Mouse (Mus musculus) activated CD4-positive, CD25-positive, alpha-beta regulatory T cell, adult 4 months (primary cell): ENCODE measurements around the gene C3. TPM values are rescaled to one million over a fixed set of nuclear protein-coding genes. Genes with fewer than 3 reads are reported as not detected.

Source experiments
- ATAC-seq: one replicate; pipeline ENCODE4 v1.8.0; 2017
- polyA plus RNA-seq, 2 experiments: library from polyadenylated mRNA; unstranded; fragments of 100-300 nt; shearing (Covaris generic); gene quantifications; one replicate each; pipeline ENCODE4 v1.2.1; 2017

The C3 gene
- polyA plus RNA-seq, 2 experiments from 2014 or later, result 0.41 TPM; not detected in 1

DNA sequence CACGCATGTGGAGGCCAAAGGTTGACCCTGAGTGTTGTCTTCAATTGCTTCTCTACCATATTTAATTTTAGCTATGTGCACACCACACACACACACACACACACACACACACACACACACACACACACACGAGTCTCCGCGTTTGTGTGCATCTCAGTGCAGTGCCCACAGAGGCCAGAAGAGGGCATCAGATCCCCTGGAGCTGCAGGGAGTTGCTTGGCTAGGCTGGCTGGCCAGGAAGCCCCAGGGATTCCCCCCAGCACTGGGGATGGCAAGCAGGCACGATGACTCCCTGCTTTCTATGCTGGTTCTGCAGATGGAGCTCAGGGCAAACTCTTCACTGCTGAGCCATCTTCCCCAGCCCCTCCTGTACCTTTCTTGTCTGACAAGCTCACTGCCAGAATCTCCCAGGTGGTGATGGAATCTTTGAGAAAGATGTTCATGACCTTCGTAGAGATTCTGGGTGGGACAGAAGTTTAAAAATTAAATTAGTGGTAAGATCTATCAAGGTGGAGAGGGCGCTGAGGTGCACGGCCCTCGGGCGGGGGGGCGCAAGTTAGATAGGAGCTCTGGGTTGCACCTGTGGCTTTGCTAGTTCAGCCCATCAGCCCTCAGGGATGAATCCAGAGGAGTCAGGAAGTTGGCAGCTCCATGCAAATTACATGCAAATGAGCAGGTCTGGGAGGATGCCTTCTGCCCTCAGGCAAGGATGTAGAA lies 8.6 kb downstream of the C3 start:
- ATAC-seq, result peak; percentile 78

DNA sequence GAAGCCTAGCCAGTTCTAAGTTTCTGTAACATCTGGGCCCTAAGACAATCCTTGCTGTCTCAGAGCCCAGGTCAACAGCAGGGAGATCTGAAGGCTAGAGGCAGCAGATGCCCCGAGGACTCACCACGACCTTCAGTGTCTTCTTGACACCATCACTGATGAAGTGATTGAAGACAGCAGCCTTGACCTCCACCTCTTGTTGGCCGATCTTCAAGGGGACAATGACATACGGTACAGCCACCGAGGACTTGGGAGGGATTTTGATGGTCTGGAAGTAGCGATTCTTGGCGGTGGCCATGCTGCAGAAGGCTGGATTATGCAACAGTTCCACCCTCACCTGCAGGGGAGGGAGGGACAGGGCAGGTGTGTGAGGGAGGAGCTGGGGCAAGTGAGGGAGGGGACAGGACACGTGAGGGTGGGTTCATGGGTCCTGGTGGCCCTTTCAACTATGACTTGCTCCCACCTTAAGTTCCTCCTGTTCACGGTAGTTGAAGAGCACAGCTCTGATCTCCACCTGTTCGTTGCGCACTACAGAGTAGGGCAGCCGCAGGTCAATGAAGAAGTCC lies 9.5 kb downstream of the C3 start:
- ATAC-seq, result no peak

DNA sequence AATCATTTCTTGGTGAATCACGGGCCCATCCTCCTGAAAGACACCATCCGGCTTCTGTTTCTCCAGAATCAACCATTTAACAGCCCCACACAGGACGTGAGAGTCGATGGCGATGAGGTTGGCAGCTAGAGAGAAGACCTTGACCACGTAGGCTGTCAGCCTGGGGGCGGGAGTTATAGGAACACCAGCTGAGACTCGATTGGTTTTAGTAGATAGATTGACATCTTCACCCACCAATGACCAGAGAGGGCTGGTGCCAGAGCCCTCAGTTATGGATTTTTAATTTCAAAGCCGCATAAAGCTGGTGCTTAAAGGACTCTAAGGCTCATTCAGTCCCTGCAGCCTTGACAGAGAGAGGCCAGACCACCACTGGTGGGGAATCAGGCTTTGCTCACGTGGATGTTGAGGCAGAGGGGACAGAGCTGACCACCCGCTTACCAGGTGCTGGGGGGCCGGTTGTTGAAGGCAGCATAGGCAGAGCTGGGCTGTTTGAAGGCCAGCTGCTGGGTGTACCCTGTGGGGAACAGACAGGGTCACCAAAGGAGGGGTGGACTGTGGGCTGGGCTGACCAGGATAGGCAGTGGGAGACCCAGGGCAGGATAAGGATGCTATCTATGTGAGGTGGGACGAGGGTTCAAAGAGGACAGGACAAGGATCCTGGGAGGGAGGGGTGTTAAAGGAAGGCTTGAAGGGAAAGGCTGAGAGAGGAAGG lies 13.1 kb downstream of the C3 start:
- no peak for ATAC-seq

DNA sequence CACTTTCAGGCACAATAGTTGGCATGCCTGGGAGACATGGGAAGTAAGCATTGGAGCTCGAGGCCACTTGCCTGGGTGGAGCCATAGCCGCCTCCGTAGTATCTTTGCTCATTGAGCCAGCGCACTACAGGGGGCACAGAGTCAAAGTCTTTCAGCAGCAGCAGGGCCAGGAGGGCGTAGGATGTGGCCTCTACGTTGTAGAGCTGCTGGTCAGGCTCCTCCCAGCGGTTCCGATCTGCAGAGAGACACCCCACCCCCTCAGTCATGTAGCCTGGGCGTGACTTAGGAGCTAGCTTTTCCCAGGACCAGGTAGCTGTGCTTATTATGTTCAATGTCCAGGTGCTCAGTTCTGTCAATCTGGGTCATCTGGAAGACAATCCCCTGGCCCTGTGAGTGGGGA lies 16.4 kb downstream of the C3 start:
- ATAC-seq, result no peak

DNA sequence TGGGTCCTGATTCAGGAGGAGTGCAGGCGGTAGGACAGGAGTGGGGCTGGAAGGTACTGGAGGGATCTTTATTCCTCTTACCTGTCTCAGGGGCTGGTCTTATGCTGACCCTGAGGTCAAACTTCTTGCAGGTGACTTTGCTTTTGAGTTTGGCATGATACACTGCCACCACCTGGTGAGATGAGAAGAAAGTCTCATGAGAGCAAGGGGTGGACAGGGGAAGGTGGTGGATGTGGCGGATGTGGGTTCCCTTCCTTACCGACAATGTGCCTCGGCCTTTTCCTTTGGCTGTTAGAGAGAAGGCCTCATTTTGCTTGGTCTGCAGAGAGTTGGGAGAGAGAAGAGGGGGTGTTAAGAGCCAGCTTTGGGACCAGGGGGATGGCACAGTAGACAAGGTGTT lies 18.6 kb downstream of the C3 start:
- ATAC-seq, result peak; percentile 92

DNA sequence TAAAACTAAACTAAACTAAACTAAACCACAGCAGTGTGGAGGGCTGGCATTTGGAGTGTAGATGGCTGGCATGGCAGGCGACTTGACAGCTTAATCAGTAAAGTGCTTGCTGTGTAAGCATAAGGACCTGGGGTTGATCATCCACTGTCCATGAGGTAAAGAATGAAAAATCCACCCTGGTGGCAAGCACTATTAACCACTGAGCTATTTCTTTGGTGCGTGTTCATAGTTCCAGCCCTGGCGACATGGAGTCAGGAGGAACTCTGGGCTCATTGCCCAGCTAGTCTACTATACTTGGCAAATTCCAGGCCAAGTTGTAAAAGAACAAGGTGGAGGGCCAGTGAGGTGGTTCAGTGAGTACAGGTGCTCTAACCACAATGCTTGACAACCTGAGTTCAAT lies 20.0 kb downstream of the C3 start:
- ATAC-seq, result no peak

DNA sequence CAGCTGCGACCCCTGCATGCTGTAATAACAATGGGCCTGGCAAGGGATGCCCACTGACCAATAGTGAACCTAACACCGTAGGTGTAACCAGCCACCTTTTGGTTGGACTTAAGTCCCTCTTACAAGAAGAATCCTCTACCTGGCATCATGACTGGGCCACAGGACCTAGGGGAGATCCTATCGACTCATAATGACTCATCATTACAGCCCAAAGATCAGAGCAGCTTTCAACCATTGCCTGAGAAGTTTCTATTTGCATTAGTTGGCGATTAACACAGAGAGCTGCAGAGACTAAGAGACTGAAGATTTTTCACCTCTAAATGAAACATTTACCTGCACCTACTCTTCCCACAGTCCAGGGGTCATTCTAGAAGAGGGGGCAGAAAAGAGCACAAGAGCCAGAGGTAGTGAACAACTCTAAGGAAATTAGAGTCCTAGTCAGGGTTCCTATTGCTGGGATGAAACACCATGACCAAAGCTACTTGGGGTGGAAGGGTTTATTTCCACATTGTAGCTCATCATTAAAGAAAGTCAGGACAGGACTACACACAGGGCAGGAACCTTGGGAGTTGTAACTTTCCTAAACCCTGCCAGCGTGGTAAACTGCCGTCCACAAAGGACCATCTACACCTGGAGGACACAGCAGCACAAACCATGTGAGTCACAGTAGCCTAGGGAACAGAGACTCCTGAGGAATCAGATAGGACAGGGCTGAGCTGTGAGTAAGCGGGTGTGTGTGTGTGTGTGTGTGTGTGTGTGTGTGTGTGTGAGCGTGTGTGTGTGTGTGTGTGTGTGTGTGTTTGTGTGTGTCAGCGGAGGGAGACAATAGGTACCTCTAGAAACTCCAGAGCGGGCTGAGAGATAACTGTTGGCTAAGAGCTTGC lies 25.9 kb downstream of the C3 start:
- no peak for ATAC-seq

DNA sequence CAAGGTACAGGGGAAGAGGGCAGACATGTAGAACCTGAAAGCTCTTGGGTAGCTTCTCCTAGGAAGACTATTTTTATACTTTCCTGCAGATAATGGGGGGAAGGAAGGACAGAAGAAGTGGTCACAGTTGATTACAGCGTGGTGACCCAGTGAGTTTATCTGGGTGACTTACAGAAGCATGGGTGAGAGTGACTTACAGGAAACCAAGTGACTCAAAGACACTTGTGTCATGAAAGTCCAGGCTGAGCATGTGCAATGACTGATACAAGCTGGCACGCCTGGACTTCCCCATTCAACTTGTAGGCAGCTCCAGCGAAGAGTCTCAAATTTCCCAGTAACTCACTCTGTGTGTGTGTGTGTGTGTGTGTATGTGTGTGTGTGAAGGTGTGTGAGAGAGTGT lies 29.7 kb downstream of the C3 start:
- ATAC-seq, result no peak

DNA sequence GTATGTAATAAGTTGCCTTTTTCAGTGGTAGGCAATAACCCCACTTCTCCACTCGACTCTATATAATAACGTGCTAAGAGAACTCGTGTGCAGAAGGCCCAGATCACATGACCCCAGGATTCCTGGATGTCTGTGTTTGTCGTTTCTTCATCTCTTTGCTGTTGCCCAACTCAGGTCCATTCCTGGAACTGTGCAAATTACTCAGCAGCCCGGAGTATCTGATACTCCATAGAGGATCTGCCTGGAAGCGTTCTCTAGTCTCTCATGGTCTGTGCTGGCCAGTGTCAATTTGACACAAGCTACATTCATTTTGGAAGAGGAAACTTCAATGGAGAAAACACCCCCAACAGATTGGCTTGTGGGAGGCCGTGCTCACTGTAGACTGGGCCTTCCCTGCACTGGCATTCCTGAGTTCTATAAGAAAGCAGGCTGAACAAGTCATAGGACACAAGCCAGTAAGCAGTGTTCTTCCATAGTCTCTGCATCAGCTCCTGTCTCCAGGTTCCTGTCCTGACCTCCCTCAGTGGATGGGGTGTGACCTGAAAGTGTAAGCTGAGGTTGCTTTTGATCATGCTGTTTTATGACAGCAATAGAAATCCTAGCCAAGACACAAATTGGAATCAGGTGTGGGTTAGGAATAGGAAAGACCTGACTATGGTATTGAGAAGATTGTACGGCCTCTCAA lies 32.5 kb downstream of the C3 start:
- ATAC-seq, result no peak

DNA sequence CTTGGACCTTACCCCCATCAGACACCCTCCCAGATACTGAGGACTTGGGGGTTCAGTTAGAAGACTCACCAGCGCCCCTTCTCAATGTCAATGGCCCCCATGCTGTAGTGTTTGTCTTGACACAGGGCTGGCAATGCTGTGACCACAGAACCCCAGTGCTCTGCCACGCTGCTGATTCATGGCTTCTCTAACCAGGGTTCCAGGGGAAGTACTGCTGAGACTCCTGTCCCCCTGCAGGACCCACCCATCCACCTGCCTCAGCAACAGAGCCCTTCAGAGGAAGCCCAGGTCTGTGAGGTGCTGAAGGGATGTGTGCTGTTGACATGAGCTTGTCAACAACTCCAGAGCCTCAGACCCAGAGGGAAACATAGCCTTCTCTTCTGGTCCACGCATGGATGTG lies 33.2 kb downstream of the C3 start:
- ATAC-seq, result no peak

DNA sequence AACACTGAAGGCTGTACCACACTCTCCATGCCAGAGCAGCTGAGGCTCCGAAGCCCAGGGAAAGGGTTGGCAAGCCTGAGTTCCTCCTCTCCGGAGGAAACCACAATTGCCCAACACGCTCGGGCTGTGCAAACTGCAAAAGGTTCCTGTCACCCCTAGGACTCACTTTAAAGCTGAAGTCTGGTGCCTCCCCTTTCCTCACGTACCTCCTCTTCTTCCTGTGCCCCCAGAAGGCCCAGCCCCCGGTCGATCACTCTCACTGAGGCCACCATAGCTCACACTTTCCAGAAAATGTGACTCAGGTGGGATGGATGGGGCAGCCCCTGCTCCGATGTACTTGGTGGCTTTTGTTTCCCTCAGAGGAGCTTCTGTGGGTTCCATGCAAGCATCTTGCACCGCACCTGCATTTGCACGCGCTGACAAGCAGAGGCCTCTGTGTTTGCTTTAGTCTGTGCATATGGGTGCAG lies 33.9 kb downstream of the C3 start, which contains the start of gene Tnfsf14:
Gene Tnfsf14, minus strand, starts transcription at position 137 of the 467 bp plus-strand sequence.
- peak; percentile 81 for ATAC-seq

DNA sequence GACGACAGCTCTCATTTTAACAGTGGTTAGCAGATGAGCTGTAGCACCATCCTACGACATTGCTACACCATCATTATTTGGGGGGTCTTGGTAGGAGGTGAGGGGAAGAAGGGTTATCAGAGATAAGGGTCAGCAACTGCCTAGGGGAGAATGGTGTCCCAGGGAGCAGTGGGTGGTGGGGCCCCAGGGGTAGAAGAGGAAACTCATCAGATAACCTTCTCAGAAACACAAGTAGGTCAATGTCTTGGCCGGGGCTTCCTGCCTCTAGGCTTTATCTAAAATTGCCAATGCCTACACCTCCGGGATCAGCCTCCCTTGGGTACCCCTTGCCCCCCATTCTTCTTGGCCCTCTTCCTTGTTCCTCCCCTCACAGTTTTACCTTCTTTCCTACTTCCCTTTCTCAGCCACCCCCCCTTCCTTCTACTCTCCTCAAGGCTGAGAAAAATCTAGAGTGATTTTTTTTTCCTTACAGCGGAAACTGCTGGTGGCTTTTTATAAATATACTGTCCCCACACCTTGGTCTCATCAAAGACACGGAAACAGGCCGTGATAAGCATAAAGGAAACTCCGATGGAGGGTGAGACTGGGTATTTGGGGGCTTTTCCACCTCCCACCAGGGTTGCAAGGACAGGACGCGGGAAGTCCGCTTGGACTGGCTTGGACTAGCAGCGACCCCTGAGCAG lies 39.3 kb downstream of the C3 start:
- peak; percentile 75 for ATAC-seq

DNA sequence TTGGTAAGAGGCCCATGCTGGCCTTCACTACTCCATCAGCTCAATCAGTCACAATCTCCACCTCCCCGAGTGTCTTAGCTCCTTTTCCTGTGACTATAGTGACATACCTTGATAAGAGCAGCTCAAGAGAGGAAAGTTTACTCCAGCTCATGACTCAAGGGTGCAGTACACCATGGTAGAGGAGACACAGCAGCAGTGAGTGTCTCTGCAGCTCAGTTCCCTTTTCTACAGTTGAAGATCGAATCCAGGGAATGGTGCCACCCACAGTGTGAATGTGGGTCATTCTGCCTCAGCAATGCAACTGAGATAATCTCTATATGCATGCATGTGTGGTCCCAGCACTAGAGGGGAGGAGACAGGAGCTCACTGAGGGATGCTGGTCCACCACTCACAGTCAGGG lies 42.3 kb downstream of the C3 start:
- no peak for ATAC-seq

DNA sequence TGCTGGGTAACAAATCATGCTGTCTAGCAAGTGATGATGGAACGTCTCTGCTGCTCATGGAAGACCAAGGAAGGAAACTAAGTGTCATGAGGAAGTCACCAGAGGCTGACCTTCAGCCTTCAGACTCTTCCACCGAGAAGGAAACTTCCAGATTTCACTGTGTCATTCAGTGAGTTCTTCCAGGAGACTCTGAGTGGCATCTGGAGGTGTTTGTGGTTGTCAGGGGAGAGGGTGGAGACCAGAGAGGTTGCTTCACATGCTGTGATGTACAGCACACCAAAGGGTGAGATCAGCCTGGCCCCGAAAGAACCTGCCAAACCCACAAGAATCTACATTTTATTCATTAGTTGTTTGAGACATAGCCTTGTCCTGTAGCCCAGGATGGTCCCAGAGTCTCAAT lies 45.1 kb downstream of the C3 start:
- ATAC-seq, result peak; percentile 14

DNA sequence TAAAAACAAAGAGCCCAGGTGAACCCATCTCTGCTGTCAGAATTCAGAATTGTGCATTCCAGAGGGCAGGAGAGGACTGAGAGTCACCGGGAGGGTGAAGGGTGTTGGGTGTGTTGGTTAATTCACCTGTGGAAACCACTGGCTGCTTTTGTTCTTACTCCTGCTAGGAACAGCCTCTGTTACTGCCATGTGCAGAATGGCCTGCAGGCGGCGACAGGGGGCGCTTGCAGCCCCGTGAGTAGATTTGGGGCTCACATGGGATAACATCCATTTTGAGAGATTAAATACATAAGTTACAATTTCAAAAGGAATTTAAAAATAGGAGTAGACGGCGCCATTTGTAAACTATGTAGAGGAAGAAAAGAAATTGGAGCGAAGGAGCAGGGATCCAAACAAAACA lies 47.6 kb downstream of the C3 start:
- ATAC-seq, result no peak

DNA sequence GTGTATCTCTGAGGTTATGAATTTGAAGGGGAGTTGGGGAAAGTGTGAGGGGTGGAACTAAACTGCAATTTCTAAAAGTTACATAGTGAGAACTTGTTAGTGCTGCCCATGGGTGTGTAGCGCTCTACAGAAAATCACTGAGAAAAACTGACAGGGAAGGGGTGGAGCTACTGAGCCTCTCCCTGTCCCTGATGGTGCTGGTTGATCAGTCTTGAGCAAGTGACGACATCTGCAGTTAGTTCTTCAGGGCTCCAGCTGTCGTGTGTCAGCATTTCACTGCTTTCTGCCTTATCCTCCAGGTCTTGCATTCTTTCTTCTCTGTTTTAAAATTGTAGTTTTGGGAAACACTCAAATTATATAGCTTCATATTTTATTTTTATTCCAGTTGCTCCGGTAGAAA lies 54.6 kb downstream of the C3 start:
- ATAC-seq, result no peak

DNA sequence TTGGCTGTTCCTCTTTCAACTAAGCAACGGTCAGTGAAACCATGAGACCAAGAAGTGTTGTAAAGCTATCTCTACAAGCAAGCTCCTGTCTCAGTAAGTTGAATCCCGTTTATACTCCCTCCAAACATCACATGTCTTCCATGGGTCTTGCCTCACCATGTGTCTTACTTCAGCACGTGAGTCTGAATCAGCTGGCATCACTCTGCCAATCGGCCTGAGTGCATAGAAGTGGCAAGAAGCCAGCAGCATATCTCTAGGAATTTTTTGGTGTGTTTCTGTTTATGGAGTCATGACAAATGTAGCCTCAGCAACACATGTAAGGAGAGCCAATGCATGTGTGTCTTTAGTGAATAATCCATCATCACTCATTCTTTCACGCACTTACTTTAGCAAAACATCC lies 55.6 kb downstream of the C3 start:
- ATAC-seq, result no peak

DNA sequence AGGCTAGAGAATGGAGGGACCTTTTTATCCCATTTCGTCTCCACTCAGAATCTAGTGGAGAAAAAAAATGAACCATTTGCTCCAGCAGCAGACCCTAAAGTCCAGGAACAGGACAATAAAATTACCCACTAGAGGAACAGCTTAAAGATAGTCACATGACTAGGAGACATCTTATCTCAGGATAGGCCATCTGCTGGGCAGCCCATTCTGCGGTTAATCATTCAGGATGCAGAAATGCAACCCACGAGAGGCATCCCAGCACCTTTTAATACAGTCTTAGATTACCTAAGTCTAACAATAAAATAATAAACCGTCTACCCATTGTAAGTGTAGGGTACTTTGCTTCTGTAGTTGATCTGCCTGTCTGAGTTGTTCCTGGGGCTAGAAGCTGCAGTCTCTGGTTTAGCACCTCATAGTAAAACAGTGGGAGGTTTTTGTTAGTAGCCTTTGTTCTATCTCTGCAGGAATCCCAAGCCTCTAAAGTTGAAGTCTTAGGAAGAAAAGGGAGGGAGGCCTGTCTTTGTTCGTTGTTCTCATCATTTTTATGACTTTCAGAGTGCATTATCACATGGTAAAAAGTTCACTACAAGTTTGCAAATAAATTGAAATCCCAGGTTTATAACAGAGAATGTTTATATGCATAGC lies 57.2 kb downstream of the C3 start:
- ATAC-seq, result no peak

DNA sequence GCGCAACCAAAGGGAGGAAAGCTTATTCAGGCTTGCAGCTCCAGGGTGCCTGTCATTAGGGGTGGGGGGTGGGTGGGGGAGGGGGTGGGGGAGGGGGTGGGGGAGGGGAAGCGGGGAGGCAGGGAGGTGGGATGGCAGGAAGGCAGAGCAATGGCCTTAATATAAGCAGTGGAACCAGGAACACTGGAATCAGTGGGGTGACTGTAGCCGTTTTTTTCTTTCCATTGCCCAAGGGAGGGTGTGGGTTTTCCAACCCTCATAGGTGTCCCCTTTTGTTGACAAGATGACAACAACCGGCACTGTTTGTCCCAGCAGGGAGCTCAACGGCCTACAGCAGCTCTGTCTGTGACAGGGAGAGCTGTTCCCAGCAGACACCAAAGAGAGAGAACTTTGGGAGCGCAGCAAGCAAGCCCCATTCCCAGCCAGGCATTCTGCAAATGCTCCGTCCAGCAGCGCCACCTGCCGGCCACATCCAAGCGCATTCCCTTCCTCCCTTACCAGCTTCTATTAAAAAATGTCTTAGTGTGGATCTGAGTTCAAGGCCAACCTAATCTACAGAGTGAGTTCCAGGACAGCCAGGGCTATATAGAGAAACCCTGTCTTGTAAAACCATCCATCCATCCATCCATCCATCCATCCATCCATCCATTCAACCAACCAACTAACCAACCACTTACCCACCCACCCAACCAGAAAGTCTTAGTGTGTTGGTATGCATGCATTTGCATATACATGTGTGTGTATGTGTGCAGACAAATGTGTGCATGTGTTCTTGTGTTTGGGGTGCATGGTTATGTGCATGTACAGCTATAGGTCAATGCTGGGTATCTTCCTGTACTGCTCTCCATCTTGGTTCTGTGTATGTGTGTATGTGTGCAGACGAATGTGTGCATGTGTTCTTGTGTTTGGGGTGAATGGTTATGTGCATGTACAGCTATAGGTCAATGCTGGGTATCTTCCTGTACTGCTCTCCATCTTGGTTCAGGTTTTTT lies 60.8 kb downstream of the C3 start:
- ATAC-seq, result peak; percentile 52
